Mouse (Mus musculus) ES-E14 (cell line): Measurements from ENCODE around the gene Cog4. TPM values are rescaled to one million over a fixed set of nuclear protein-coding genes. Genes with fewer than 3 reads are reported as not detected.

Experiments used
- DNase-seq: peaks from one replicate; pipeline ENCODE4 v3.0.0-alpha.2; 2013; ENCODE audit warnings: low read depth, low spot score
- H3K27ac ChIP-seq: 2 replicates; pipeline ENCODE4 v1.5.1; 2012; ENCODE audit warnings: low read depth, mild to moderate bottlenecking, low read length, moderate library complexity, mixed read lengths; ENCODE audit not compliant: poor library complexity, insufficient read depth, severe bottlenecking
- H3K36me3 ChIP-seq: 2 replicates; pipeline ENCODE4 v1.6.1; 2012; ENCODE audit warnings: mild to moderate bottlenecking, low read length, moderate library complexity, mixed read lengths; ENCODE audit not compliant: control insufficient read depth, poor library complexity, insufficient read depth, severe bottlenecking
- H3K4me1 ChIP-seq, 2 experiments: fragments of 150-350 bp in 1 of 2; sonication (generic) in 1 of 2; 2 replicates each; pipeline ENCODE4 v1.6.1; 2012; ENCODE audit warnings: low read length in 2 of 2, mild to moderate bottlenecking in 1 of 2, mixed read lengths in 1 of 2; ENCODE audit not compliant: control insufficient read depth in 2 of 2, insufficient read depth in 2 of 2, poor library complexity in 1 of 2
- H3K4me3 ChIP-seq, 2 experiments: fragments of 150-350 bp in 1 of 2; sonication (generic) in 1 of 2; 2 replicates each; pipeline ENCODE4 v1.5.1; 2012; ENCODE audit warnings: low read length in 2 of 2, low read depth in 1 of 2, mild to moderate bottlenecking in 1 of 2, mixed read lengths in 1 of 2; ENCODE audit not compliant: insufficient read depth in 1 of 2, poor library complexity in 1 of 2, severe bottlenecking in 1 of 2
- H3K9ac ChIP-seq: 2 replicates; pipeline ENCODE4 v1.6.1; 2012; ENCODE audit warnings: low read depth, mild to moderate bottlenecking, low read length, mixed read lengths; ENCODE audit not compliant: poor library complexity, insufficient read depth, severe bottlenecking
- H3K9me3 ChIP-seq: fragments of 150-350 bp; sonication (generic); 2 replicates; pipeline ENCODE4 v1.6.1; 2012; ENCODE audit warnings: low read depth, mild to moderate bottlenecking, low read length; ENCODE audit not compliant: control insufficient read depth, insufficient read depth
- CHD2 ChIP-seq: IDR thresholded peaks from 2 replicates; pipeline ENCODE4 v1.6.1; 2014; ENCODE audit warnings: mild to moderate bottlenecking, low read depth, low read length, inconsistent platforms
- HCFC1 ChIP-seq: IDR thresholded peaks from 2 replicates; pipeline ENCODE4 v1.6.1; 2012; ENCODE audit warnings: low read length, inconsistent platforms, borderline replicate concordance; ENCODE audit not compliant: insufficient read depth
- MAFK ChIP-seq: IDR thresholded peaks from 2 replicates; pipeline ENCODE4 v1.6.1; 2014; ENCODE audit warnings: mild to moderate bottlenecking, low read depth, low read length, inconsistent platforms; ENCODE audit not compliant: insufficient read depth
- ZC3H11A ChIP-seq: IDR thresholded peaks from 2 replicates; pipeline ENCODE4 v1.6.1; 2012; ENCODE audit warnings: low read depth, mild to moderate bottlenecking, inconsistent platforms, low read length, borderline replicate concordance
- ZNF384 ChIP-seq: IDR thresholded peaks from 2 replicates; pipeline ENCODE4 v1.6.1; 2012; ENCODE audit warnings: low read depth, low read length, inconsistent platforms
- in situ Hi-C, 2 experiments: fragments of 600-800 bp; cut with MboI; formaldehyde crosslinking; loops; one replicate each; pipeline ENCODE4 v1.15.1; 2025; ENCODE audit warnings: low sequenced_read_pairs in 2 of 2, inconsistent platforms in 1 of 2; ENCODE audit not compliant: unreplicated experiment in 2 of 2
- total RNA-seq: library from RNA; depleted of rRNA; stranded (reverse); fragments of 300-350 nt; gene quantifications from 2 replicates; pipeline ENCODE4 v1.2.3, GENCODE M21; 2012; rRNA removed

Cog4 gene
- total RNA-seq, 1 experiment = 64.7 TPM

DNA sequence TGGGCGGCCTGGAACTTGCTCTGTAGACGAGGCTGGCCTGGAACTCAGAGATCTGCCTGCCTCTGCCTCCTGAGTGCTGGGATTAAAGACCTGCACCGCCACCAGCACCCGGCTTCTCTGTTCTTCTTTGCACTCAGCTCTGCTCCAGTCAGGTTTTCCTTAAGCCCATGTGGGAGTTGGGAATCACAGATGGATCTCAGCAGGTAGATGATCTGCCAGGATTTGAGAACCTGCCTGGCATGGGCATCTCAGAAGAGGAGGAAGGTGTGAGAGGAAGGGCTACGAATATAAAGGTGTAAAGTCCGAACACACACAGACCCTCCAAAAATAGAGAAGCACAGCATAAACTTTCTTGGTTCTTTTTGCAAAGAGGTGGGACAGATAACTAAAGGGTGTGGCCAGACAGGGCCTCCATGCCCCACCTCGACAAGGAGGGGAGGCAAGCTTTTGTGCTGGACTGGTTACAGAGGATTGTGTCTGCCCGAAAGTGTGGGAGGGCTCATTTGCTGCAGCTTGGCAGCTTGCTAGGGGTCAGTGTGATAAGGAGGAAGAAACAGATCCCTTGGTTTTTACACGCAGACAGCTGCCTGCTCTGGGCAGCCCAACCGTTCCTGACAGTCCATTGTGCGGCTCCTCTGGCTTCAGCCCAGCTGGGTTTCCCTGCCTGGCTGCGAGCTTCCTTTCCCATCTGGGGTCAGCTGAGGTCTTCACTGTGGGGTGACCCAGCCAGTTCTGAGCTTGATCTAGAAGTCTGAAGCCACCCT lies 85.0 kb downstream of the Cog4 start:
- Histone ChIP-seq H3K4me1 (peaks cover 5 to 10% of the 10 kb centered on the region in 2 experiments; a peak in 3 of 4 replicates), H3K4me3 (no peak overlapping the region), H3K9me3 (no peaks in the 10 kb centered on the region), H3K36me3 (no peaks in the 10 kb centered on the region), H3K9ac (no peak overlapping the region), H3K27ac (no peak overlapping the region)
- in situ Hi-C loops = no loop called here
- TF ChIP-seq MAFK = no peak
- no peak for TF ChIP-seq ZC3H11A
- no peak for TF ChIP-seq ZNF384
- no peak for TF ChIP-seq CHD2
- TF ChIP-seq HCFC1 = no peak
- DNase-seq = no peak

Other genes starting within 250 kb of the Cog4 start
- 33.1 and 40.3 TPM in 2 replicates for gene Vac14, start 228.0 kb upstream of the Cog4 start, total RNA-seq
- gene Mtss1l, start 125.1 kb upstream of the Cog4 start, total RNA-seq = 3.0 and 3.6 TPM in 2 replicates
- gene Il34, start 40.7 kb upstream of the Cog4 start, total RNA-seq = 4.6 and 5.4 TPM in 2 replicates
- gene Sf3b3, start 187 bp downstream of the Cog4 start, total RNA-seq = 210 and 244 TPM in 2 replicates
- 17.8 and 23.3 TPM in 2 replicates for gene Fuk, start 55.9 kb downstream of the Cog4 start, total RNA-seq
- 7.5 and 12.4 TPM in 2 replicates for gene St3gal2, start 73.3 kb downstream of the Cog4 start, total RNA-seq
- 32.6 and 35.5 TPM in 2 replicates for gene Ddx19a, start 151.2 kb downstream of the Cog4 start, total RNA-seq
- 25.3 and 30.2 TPM in 2 replicates for gene Ddx19b, start 185.2 kb downstream of the Cog4 start, total RNA-seq
- 211 and 247 TPM in 2 replicates for gene Aars, start 186.5 kb downstream of the Cog4 start, total RNA-seq
- 2.6 TPM in 1 of 2 replicates, not detected in the other for gene Exosc6, start 209.7 kb downstream of the Cog4 start, total RNA-seq
- 0.22 TPM in 1 of 2 replicates, not detected in the other for gene Clec18a, start 245.8 kb downstream of the Cog4 start, total RNA-seq
- 23.6 and 25.6 TPM in 2 replicates for gene Pdpr, start 248.0 kb downstream of the Cog4 start, total RNA-seq